Mouse (Mus musculus) cerebral cortex, adult 2 months (tissue): Measurements from ENCODE around the gene Tmem220.

Experiments
- WGBS: fragments of 180-500 bp; shearing (Covaris S2); methylation state at CpG from one replicate; pipeline ENCODE4 v1.1.7; 2018; 5-methylcytosine and 5-hydroxymethylcytosine counted together

The Tmem220 gene

GRCm38 (mm10) chr11:67017801-67018591, 7.0 kb upstream of the Tmem220 start:
- 40% methylated on average over 12 of the region's 12 CpGs for WGBS

GRCm38 (mm10) chr11:67019711-67020475, 5.1 kb upstream of the Tmem220 start:
- 44% methylated on average over 7 of the region's 7 CpGs for WGBS

- WGBS = 3% methylated on average over 12 of the region's 12 CpGs
These were observed 4.0 kb upstream of the Tmem220 start for GRCm38 (mm10) chr11:67020948-67021347.

GRCm38 (mm10) chr11:67022354-67023115, 2.4 kb upstream of the Tmem220 start:
- 87% methylated on average over 13 of the region's 13 CpGs for WGBS

DNA sequence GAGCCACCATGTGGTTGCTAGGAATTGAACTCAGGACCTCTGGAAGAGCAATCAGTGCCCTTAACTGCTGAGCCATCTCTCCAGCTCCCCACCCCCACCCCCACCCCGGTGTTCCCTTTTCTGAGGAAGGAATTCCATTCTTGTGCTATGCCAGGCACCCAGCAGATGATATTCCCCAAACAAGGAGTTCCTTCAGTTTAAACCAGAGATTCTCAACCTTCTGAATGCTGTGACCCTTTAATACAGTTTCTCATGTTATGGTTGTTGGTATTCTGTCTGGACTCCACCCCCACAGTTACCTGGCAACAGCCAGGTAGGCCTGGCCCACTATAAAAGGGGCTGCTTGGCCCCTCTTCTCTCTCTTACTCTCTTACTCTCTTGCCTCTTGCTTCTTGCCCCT, 1.8 kb upstream of the Tmem220 start:
- WGBS = 34% methylated on average over 1 of the region's 1 CpGs

DNA sequence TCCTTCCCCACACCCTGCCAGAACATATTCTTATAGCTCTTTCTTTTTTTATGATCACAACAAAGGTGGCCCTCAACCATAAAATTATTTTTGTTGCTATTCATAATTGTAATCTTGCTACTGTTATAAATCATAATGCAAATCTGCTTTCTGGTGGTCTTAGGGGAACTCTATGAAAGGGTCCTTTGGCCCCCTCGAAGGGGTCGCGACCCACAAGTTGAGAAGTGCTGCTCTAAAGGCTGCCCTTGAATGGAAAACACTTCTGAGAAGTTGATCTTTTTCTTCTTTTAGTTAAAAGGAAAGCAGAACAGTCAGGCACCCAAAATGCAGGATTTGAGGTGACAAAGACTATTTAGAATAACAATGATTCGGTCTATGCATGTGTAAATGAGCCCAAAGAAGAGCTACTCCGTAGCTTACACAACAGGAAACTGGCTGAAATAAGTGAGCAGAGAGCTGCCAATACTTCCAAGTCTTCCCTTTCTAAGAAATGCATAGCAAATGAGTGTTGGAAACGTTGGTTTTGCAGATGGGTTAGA, 1.1 kb upstream of the Tmem220 start:
- 17% methylated on average over 6 of the region's 6 CpGs for WGBS

GRCm38 (mm10) chr11:67030904-67031602, 6.1 kb downstream of the Tmem220 start:
- 65% methylated on average over 16 of the region's 16 CpGs for WGBS

- 70% methylated on average over 2 of the region's 2 CpGs for WGBS
These were observed 6.6 kb downstream of the Tmem220 start for GRCm38 (mm10) chr11:67031603-67031915.

DNA sequence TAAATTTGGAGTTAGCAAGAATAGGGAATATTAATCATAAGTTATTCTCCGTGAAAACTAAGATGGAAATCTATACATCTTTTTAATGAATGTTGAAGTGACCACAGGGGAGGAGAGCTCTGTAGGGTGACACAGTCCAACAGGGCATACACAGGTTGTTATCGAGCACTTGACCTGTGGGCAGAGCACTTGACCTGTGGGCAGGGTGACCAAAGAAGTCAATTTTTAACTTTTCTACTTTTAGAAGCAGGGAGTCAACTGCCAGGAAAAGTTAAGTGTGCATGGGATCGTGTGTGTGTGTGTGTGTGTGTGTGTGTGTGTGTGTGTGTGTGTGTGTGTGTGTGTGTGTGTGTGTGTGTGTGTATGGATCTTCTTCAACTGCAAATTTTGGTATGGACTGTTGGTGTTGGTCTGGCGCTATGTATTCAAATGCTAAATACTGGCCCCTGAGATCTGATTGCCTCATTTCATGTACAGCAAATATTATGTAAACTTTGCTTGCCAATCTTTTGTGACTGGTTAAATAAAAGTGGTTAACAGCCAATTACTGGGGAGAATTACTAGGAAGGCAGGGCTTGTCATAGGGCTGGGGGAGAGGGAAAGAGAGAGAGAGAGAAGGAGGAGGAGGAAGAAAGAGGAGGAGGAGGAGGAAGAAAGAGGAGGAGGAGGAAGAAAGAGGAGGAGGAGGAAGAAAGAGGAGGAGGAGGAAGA, 10.0 kb downstream of the Tmem220 start:
- 84% methylated on average over 4 of the region's 4 CpGs for WGBS

GRCm38 (mm10) chr11:67036229-67036628, 11.3 kb downstream of the Tmem220 start:
- 94% methylated on average over 6 of the region's 6 CpGs for WGBS

GRCm38 (mm10) chr11:67036892-67037291, 11.9 kb downstream of the Tmem220 start:
- 91% methylated on average over 9 of the region's 9 CpGs for WGBS

DNA sequence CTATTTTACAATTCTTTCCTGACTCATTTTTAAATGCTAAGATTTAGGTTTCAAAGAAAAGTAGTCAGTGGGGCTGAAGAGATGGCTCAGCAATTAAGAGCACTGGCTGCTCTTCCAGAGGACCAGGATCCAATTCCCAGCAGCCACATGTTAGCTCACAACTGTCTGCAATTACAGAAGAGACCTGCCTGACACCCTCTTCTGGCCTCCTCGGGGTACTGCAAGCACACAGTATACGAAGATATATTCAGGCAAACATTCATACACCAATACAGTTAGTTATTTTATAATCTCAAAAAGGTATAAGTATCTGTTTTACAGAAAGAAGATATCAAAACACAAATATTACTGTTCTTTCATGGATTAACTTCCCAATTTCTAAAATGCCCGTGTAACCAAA, 14.8 kb downstream of the Tmem220 start:
- WGBS = 92% methylated on average over 3 of the region's 3 CpGs

GRCm38 (mm10) chr11:67040483-67040882, 15.5 kb downstream of the Tmem220 start:
- 95% methylated on average over 6 of the region's 6 CpGs for WGBS

DNA sequence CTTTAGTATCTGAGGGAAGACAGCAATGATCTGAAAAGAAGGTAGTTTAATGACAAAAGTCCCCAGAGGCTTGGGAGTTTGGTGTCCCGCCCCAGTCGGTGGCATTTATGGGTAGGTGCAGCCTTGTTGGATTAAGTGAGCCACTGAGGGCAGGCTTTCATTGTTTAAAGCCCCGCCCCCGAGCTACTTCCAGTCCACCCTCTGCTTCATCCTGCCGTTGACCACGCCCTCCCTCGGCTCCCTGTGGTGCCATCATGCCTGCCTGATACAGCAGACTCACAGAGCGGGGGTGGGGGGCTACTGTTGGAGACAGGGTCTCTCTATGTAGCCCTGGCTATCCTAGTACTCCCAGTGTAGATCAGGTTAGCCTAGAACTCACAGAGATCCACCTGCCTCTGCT, 18.1 kb downstream of the Tmem220 start:
- WGBS = 56% methylated on average over 8 of the region's 8 CpGs

DNA sequence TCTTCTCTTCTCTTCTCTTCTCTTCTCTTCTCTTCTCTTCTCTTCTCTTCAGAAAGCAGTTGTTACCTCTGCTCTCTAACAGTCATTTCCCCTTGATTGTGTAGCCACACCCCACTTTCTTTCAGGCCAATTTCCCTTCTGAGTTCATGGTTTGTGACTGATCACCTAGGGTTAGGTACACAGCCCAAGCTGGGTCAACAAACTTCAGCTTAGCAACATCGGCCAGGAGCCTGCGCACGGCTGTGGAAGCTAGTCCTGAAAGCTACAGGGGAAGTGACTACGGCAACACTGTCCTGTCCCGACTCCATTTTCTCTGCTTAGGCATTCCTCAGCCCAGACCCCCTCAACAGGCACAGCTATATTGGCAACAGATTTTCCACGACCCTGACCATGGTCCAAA, 20.0 kb downstream of the Tmem220 start:
- 80% methylated on average over 6 of the region's 6 CpGs for WGBS

DNA sequence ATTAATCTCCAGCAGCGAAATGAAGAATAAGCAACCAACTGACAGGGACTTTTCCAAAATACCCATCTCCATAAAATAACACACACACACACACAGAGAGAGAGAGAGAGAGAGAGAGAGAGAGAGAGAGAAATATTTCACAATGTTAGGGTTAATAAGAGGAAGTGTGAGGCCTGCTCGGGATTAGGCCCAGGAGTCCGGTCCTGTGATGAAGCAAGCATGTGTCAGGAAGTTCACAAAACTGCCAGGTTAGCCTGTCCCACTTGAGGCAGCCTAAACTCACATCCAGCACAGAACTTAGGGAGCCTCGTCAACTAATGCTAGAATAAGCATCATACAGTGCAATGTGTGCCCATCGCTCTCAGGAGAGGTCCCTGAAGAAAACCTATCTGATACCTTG, 22.2 kb downstream of the Tmem220 start:
- 93% methylated on average over 5 of the region's 5 CpGs for WGBS

DNA sequence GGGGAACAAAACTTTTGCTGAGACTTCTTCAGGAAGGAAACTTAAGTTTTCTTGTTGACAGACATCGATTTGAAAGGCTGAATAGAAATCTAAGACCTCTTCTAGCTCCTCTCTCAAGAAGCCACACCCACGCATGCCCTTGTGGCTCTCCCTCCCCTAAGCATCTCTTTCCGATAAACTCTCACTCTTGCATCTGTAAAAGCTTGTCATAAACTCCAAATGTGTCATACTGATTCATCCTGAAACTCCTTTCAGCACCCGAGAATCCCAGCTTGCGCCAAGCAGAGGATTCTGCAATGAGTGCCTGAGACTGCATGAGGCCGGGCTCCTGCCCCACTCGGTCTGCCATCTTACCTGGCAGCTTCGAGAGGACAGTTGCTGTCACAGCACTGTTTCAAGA, 23.5 kb downstream of the Tmem220 start:
- 79% methylated on average over 8 of the region's 8 CpGs for WGBS

- WGBS = 87% methylated on average over 3 of the region's 3 CpGs
These were observed 24.3 kb downstream of the Tmem220 start for GRCm38 (mm10) chr11:67049256-67049655.

- 5% methylated on average over 16 of the region's 16 CpGs for WGBS
These were observed 26.8 kb downstream of the Tmem220 start for GRCm38 (mm10) chr11:67051676-67052320.

DNA sequence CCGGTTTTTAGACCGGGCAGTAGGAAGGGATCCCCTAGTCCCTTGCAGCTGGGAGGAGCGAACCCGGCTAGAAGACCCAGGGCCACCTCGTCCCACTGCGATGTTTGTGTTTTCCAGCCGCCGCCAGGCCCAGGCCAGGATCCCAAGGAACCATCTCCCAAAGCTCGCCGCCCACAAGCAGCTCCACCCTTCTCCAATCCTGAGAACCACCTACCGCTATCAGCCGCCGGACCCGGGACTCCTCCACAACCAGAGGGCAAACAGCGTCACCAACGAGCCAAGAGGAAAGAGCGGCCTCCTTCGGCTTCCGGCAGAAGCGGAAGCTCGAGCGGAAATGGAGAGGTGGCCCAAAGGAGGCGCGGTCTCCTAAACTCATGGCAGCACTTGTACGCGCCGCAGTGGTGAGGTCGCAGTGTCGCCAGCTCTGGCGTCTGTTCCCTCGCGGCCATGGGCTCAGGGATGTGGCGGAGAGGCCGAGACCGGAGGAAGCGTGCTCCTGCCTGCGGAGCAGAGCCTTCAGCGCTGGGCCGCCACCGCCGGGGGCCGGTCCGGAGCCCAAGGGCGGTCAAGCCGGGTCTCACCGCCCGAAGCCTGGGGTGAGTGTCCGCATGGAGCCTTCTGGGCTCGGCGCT, 27.5 kb downstream of the Tmem220 start, which contains the start of the genes Adprm and Sco1:
TSS of gene Adprm (minus strand) at position 274 of the 632 bp plus-strand sequence.
TSS of gene Sco1 (plus strand) at position 350 of the 632 bp plus-strand sequence.
- WGBS = under 1% methylated on average over 50 of the region's 50 CpGs
